Mouse (Mus musculus): Measurements from ENCODE around the gene Tmod3. TPM values are rescaled to one million over a fixed set of nuclear protein-coding genes. Genes with fewer than 3 reads are reported as not detected.

Tmod3 gene
- polyA plus RNA-seq (2014; fragmentation: Illumina TruSeq; extraction: RNeasy Lipid Tissue Mini Kit (QIAGEN cat#74804); ENCODE audit: low read depth, low replicate concordance) = 36.7 TPM

GRCm38 (mm10) chr9:75559512-75560012, at the start of gene Tmod3:
Gene Tmod3 (minus strand): TSS chr9:75559657.

Other genes with a start within 250 kb of the Tmod3 start
- not detected for gene Bcl2l10, start 211.9 kb downstream of the Tmod3 start, polyA plus RNA-seq (2014; fragmentation: Illumina TruSeq; extraction: RNeasy Lipid Tissue Mini Kit (QIAGEN cat#74804); ENCODE audit: low read depth, low replicate concordance)
- gene Mapk6, start 149.7 kb downstream of the Tmod3 start, polyA plus RNA-seq (2014; fragmentation: Illumina TruSeq; extraction: RNeasy Lipid Tissue Mini Kit (QIAGEN cat#74804); ENCODE audit: low read depth, low replicate concordance) = 18.5 TPM
- gene Leo1, start 118.1 kb downstream of the Tmod3 start, polyA plus RNA-seq (2014; fragmentation: Illumina TruSeq; extraction: RNeasy Lipid Tissue Mini Kit (QIAGEN cat#74804); ENCODE audit: low read depth, low replicate concordance) = 22.4 TPM
- 2.0 TPM for gene Tmod2, start 51.7 kb upstream of the Tmod3 start, polyA plus RNA-seq (2014; fragmentation: Illumina TruSeq; extraction: RNeasy Lipid Tissue Mini Kit (QIAGEN cat#74804); ENCODE audit: low read depth, low replicate concordance)
- 17.2 TPM for gene Lysmd2, start 66.1 kb upstream of the Tmod3 start, polyA plus RNA-seq (2014; fragmentation: Illumina TruSeq; extraction: RNeasy Lipid Tissue Mini Kit (QIAGEN cat#74804); ENCODE audit: low read depth, low replicate concordance)
- gene Scg3, start 124.4 kb upstream of the Tmod3 start, polyA plus RNA-seq (2014; fragmentation: Illumina TruSeq; extraction: RNeasy Lipid Tissue Mini Kit (QIAGEN cat#74804); ENCODE audit: low read depth, low replicate concordance) = 0.37 TPM
- gene Bmp5, start 215.7 kb upstream of the Tmod3 start, polyA plus RNA-seq (2014; fragmentation: Illumina TruSeq; extraction: RNeasy Lipid Tissue Mini Kit (QIAGEN cat#74804); ENCODE audit: low read depth, low replicate concordance) = 1.3 TPM